Mouse (Mus musculus): Measurements from ENCODE around the gene Nip7.
"Not testable (repeated sequence)": the region's sequence is repeated elsewhere in the genome, so short reads cannot be mapped to it uniquely, and the experiment has no call there.

Nip7 gene

GRCm38 (mm10) chr8:107073706-107074105 lies 17.0 kb downstream of the Nip7 start:
- no peak for DNase-seq

- no peak for DNase-seq
Measured at GRCm38 (mm10) chr8:107074128-107074527, 17.5 kb downstream of the Nip7 start.

GRCm38 (mm10) chr8:107076239-107076888 lies 19.7 kb downstream of the Nip7 start:
- DNase-seq: no peak

- DNase-seq: no peak
Measured at GRCm38 (mm10) chr8:107085358-107085757, 28.7 kb downstream of the Nip7 start.

- no peak for DNase-seq
Measured at GRCm38 (mm10) chr8:107086018-107086417, 29.3 kb downstream of the Nip7 start.

GRCm38 (mm10) chr8:107088526-107089063 lies 31.9 kb downstream of the Nip7 start:
- no peak for DNase-seq

- DNase-seq: no peak
Measured at GRCm38 (mm10) chr8:107090531-107090930, 33.9 kb downstream of the Nip7 start.

- no peak for DNase-seq
Measured at GRCm38 (mm10) chr8:107095717-107096365, 39.2 kb downstream of the Nip7 start.

- peak; percentile 97 for DNase-seq
Measured at GRCm38 (mm10) chr8:107096366-107097036, 39.8 kb downstream of the Nip7 start, which contains the start of gene Terf2. Terf2 (minus strand) TSS chr8:107096547.

GRCm38 (mm10) chr8:107100635-107101034 lies 44.0 kb downstream of the Nip7 start:
- peak; percentile 46 for DNase-seq

GRCm38 (mm10) chr8:107104547-107104946 lies 47.9 kb downstream of the Nip7 start:
- peak; percentile 84 for DNase-seq

- DNase-seq: not testable (repeated sequence)
Measured at GRCm38 (mm10) chr8:107108089-107108488, 51.4 kb downstream of the Nip7 start.

GRCm38 (mm10) chr8:107108978-107109720 lies 52.5 kb downstream of the Nip7 start:
- no peak for DNase-seq

GRCm38 (mm10) chr8:107109816-107110435 lies 53.2 kb downstream of the Nip7 start:
- no peak for DNase-seq
